Mouse (Mus musculus) MEL (cell line): ENCODE data around the gene Gm13290.
"Not testable (repeated sequence)": the region's sequence is repeated elsewhere in the genome, so short reads cannot be mapped to it uniquely, and the experiment has no call there.

Experiments
- CHD1 ChIP-seq: IDR thresholded peaks from 2 replicates; pipeline ENCODE4 v1.6.1; 2012; ENCODE audit warnings: low read depth, mild to moderate bottlenecking, inconsistent platforms, low read length, improper control_type of control experiment
- CHD2 ChIP-seq: IDR thresholded peaks from 2 replicates; pipeline ENCODE4 v1.6.1; 2011; ENCODE audit warnings: low read length, improper control_type of control experiment
- CTCF ChIP-seq, 3 experiments: IDR thresholded peaks in 2 of 3; conservative IDR thresholded peaks in 1 of 3; 2 replicates each; pipeline ENCODE4 v1.5.1; 2011 to 2012; ENCODE audit warnings: low read length in 3 of 3, low read depth in 2 of 3, mild to moderate bottlenecking in 2 of 3, improper control_type of control experiment in 1 of 3, inconsistent platforms in 1 of 3, mixed read lengths in 1 of 3, moderate library complexity in 1 of 3; ENCODE audit not compliant: control insufficient read depth in 1 of 3, insufficient read depth in 1 of 3, poor library complexity in 1 of 3, severe bottlenecking in 1 of 3
- E2F4 ChIP-seq: IDR thresholded peaks from 2 replicates; pipeline ENCODE4 v1.6.1; 2011; ENCODE audit warnings: low read depth, low read length, improper control_type of control experiment, borderline replicate concordance
- ELF1 ChIP-seq: IDR thresholded peaks from 2 replicates; pipeline ENCODE4 v1.6.1; 2014; ENCODE audit warnings: low read depth, mild to moderate bottlenecking, inconsistent platforms, low read length, improper control_type of control experiment, moderate library complexity
- EP300 ChIP-seq, 2 experiments: IDR thresholded peaks; 2 replicates each; pipeline ENCODE4 v1.6.1; 2011; ENCODE audit warnings: improper control_type of control experiment in 2 of 2, low read length in 2 of 2, low read depth in 1 of 2, mild to moderate bottlenecking in 1 of 2
- JUND ChIP-seq: IDR thresholded peaks from 2 replicates; pipeline ENCODE4 v1.6.1; 2011; ENCODE audit warnings: low read depth, mild to moderate bottlenecking, improper control_type of control experiment, low read length
- MXI1 ChIP-seq: IDR thresholded peaks from 2 replicates; pipeline ENCODE4 v1.6.1; 2011; ENCODE audit warnings: mild to moderate bottlenecking, low read depth, low read length, improper control_type of control experiment
- POLR2A ChIP-seq, 2 experiments: IDR thresholded peaks; 2 replicates each; pipeline ENCODE4 v1.6.1; 2011 to 2012; ENCODE audit warnings: low read length in 2 of 2, mild to moderate bottlenecking in 2 of 2, control low read depth in 1 of 2, improper control_type of control experiment in 1 of 2, low read depth in 1 of 2, moderate library complexity in 1 of 2; ENCODE audit not compliant: control insufficient read depth in 1 of 2, insufficient read depth in 1 of 2, poor library complexity in 1 of 2
- RCOR1 ChIP-seq: IDR thresholded peaks from 2 replicates; pipeline ENCODE4 v1.6.1; 2012; ENCODE audit warnings: low read depth, mild to moderate bottlenecking, inconsistent platforms, low read length, improper control_type of control experiment
- TCF12 ChIP-seq: IDR thresholded peaks from 2 replicates; pipeline ENCODE4 v1.6.1; 2014; ENCODE audit warnings: low read depth, mild to moderate bottlenecking, inconsistent platforms, low read length, improper control_type of control experiment, moderate library complexity
- UBTF ChIP-seq: IDR thresholded peaks from 2 replicates; pipeline ENCODE4 v1.6.1; 2012; ENCODE audit warnings: low read depth, mild to moderate bottlenecking, inconsistent platforms, low read length, improper control_type of control experiment, moderate library complexity, borderline replicate concordance; ENCODE audit not compliant: insufficient read depth
- USF1 ChIP-seq: IDR thresholded peaks from 2 replicates; pipeline ENCODE4 v1.6.1; 2014; ENCODE audit warnings: low read depth, mild to moderate bottlenecking, inconsistent platforms, low read length, improper control_type of control experiment, moderate library complexity

DNA sequence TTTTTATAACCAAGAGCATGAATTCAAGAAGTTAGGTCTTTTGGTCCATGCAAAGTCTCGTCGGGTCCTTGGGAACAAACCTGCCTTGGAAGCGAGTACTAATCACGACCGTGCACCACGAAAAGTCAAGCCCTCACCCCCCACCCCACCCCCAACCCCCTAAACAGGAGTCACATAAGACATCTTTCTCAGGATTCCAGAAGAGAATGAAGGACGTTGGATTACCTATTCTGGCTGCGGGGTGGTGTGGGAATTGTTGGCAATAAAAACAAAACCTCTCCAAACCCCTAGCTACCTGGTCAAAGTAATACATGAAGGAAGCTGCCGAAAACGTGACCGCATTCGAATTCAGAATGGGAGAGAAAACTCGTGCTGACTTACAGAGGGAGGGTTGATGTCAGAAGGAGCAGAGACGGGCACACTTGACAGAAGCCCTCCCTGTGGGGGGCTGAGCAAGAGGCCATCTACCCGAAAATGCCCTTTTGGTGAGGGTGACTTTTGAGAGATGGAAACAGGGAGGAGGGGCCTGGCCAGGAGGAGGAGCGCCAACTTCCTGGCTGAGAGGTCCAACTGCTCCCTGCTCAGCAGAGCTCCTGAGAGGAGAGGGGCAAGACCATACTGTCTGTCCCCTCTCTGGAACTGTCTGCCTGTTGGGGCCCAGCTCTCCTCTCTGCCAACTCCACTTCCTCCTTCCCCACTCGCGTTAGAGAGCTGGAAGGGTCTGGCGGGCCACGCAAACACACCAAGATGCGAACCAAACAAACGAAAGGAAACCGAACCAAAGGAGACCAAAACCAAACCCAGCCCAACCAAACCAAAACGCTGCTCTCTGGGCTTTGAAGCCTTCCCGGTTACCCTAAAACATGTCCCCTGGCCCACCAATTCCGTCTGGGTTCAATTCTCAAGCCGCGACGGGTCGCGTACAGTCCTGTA, 16.8 kb upstream of the Gm13290 start:
- not testable (repeated sequence) for TF ChIP-seq POLR2A (IDR thresholded peaks at IDR 0.05; ENCODE audit: control insufficient read depth in 1 of 2, insufficient read depth in 1 of 2, low read depth in 1 of 2, low read length in 2 of 2, poor library complexity in 1 of 2); CTCF (IDR thresholded peaks at IDR 0.05 in 2 of 3, conservative IDR thresholded peaks at IDR 0.05 in 1 of 3; ENCODE audit: control insufficient read depth in 1 of 3, insufficient read depth in 1 of 3, low read depth in 2 of 3, low read length in 3 of 3, poor library complexity in 1 of 3, severe bottlenecking in 1 of 3); CHD2; TCF12; ELF1; EP300 (IDR thresholded peaks at IDR 0.05; ENCODE audit: low read depth in 1 of 2, low read length in 2 of 2); MXI1; CHD1; JUND; RCOR1; UBTF; E2F4; USF1
